Mouse (Mus musculus) G1E (cell line): Measurements from ENCODE around the gene Atp6v0a1.

Experiments
- CTCF ChIP-seq: IDR thresholded peaks from 2 replicates; pipeline ENCODE4 v1.5.1; 2012; ENCODE audit warnings: low read depth, low read length, inconsistent platforms, mixed read lengths
- GATA1 ChIP-seq: IDR thresholded peaks from 2 replicates; pipeline ENCODE4 v1.6.1; 2012; ENCODE audit warnings: borderline replicate concordance, low read length, inconsistent platforms, mixed read lengths
- GATA2 ChIP-seq: IDR thresholded peaks from 2 replicates; pipeline ENCODE4 v1.6.1; 2012; ENCODE audit warnings: low read depth, low read length, inconsistent platforms, borderline replicate concordance
- POLR2AphosphoS5 ChIP-seq: IDR thresholded peaks from 2 replicates; pipeline ENCODE4 v1.6.1; 2012; ENCODE audit warnings: low read depth, low read length, inconsistent platforms; ENCODE audit not compliant: insufficient replicate concordance
- TAL1 ChIP-seq: conservative IDR thresholded peaks from 2 replicates; pipeline ENCODE4 v1.6.1; 2012; ENCODE audit warnings: low read depth, low read length, inconsistent platforms, mixed read lengths

GRCm38 (mm10) chr11:101024001-101024400, 14.7 kb downstream of the Atp6v0a1 start:
- TF ChIP-seq CTCF (no peak), POLR2AphosphoS5 (no peak), TAL1 (no peak), GATA1 (no peak), GATA2 (no peak)
